Mouse (Mus musculus) bone marrow macrophage, adult 2 months (primary cell): ENCODE measurements at regions not wholly inside any gene's neighbourhood (a gene's known extent, or its start where the extent isn't known, plus 50 kb on each side); places are given as distances from the start of the nearest gene placed in this dataset.

ENCODE experiments used
- H3K27ac ChIP-seq: 2 replicates; pipeline ENCODE4 v1.5.1; 2012; ENCODE audit warnings: low read depth, low read length; ENCODE audit not compliant: insufficient read depth
- H3K4me1 ChIP-seq: 2 replicates; pipeline ENCODE4 v1.6.1; 2012; ENCODE audit warnings: low read length; ENCODE audit not compliant: control insufficient read depth, insufficient read depth
- H3K4me3 ChIP-seq: 2 replicates; pipeline ENCODE4 v1.5.1; 2012; ENCODE audit warnings: mild to moderate bottlenecking, low read length, moderate library complexity; ENCODE audit not compliant: insufficient read depth
- CTCF ChIP-seq: IDR thresholded peaks from 2 replicates; pipeline ENCODE4 v1.5.1; 2012; ENCODE audit warnings: low read depth, mild to moderate bottlenecking, low read length, moderate library complexity
- POLR2A ChIP-seq: IDR thresholded peaks from 2 replicates; pipeline ENCODE4 v1.6.1; 2012; ENCODE audit warnings: mild to moderate bottlenecking, low read depth, low read length, borderline replicate concordance

- no peak overlapping the region for H3K27ac ChIP-seq
- TF ChIP-seq CTCF (no peak), POLR2A (no peak)
- no peaks in the 10 kb centered on the region for H3K4me1 ChIP-seq
- H3K4me3 ChIP-seq = no peak overlapping the region
Observed at GRCm38 (mm10) chr11:45058658-45059057, 441.5 kb downstream of the Ebf1 start.

GRCm38 (mm10) chr11:45066592-45066991, 449.5 kb downstream of the Ebf1 start:
- H3K4me1 ChIP-seq = no peaks in the 10 kb centered on the region
- H3K27ac ChIP-seq = no peak overlapping the region
- no peak for TF ChIP-seq POLR2A
- no peak for TF ChIP-seq CTCF
- no peak overlapping the region for H3K4me3 ChIP-seq

- H3K4me3 ChIP-seq = no peak overlapping the region
- no peak overlapping the region for H3K27ac ChIP-seq
- H3K4me1 ChIP-seq = no peaks in the 10 kb centered on the region
- TF ChIP-seq CTCF (no peak), POLR2A (no peak)
Observed at GRCm38 (mm10) chr11:45070280-45070679, 453.2 kb downstream of the Ebf1 start.

GRCm38 (mm10) chr11:45071195-45071594, 454.1 kb downstream of the Ebf1 start:
- Histone ChIP-seq H3K27ac (no peak overlapping the region), H3K4me1 (no peaks in the 10 kb centered on the region), H3K4me3 (no peak overlapping the region)
- no peak for TF ChIP-seq CTCF
- TF ChIP-seq POLR2A = no peak

- TF ChIP-seq CTCF = no peak
- no peak for TF ChIP-seq POLR2A
- H3K4me3 ChIP-seq = no peak overlapping the region
- no peak overlapping the region for H3K27ac ChIP-seq
- no peaks in the 10 kb centered on the region for H3K4me1 ChIP-seq
Observed at GRCm38 (mm10) chr11:45084506-45085037, 467.5 kb downstream of the Ebf1 start.

GRCm38 (mm10) chr11:45085145-45085544, 468.0 kb downstream of the Ebf1 start:
- Histone ChIP-seq H3K4me1 (no peaks in the 10 kb centered on the region), H3K27ac (no peak overlapping the region)
- no peak for TF ChIP-seq POLR2A
- no peak for TF ChIP-seq CTCF

GRCm38 (mm10) chr11:45087186-45087915, 470.2 kb downstream of the Ebf1 start:
- TF ChIP-seq POLR2A (no peak), CTCF (no peak)
- no peak overlapping the region for H3K27ac ChIP-seq
- no peaks in the 10 kb centered on the region for H3K4me1 ChIP-seq
- H3K4me3 ChIP-seq = no peak overlapping the region

More at GRCm38 (mm10) chr11:45085145-45085544, 468.0 kb downstream of the Ebf1 start:
- no peak overlapping the region for H3K4me3 ChIP-seq

GRCm38 (mm10) chr11:45088286-45088685, 471.2 kb downstream of the Ebf1 start:
- no peak for TF ChIP-seq CTCF
- TF ChIP-seq POLR2A = no peak
- Histone ChIP-seq H3K4me1 (no peaks in the 10 kb centered on the region), H3K27ac (no peak overlapping the region), H3K4me3 (no peak overlapping the region)

- Histone ChIP-seq H3K4me3 (no peak overlapping the region), H3K4me1 (no peaks in the 10 kb centered on the region), H3K27ac (no peak overlapping the region)
- no peak for TF ChIP-seq POLR2A
- TF ChIP-seq CTCF = no peak
Observed at GRCm38 (mm10) chr11:45089561-45089960, 472.4 kb downstream of the Ebf1 start.

- Histone ChIP-seq H3K27ac (no peak overlapping the region), H3K4me1 (no peaks in the 10 kb centered on the region), H3K4me3 (no peak overlapping the region)
- TF ChIP-seq POLR2A (no peak), CTCF (no peak)
Observed at GRCm38 (mm10) chr11:45103498-45104336, 486.6 kb downstream of the Ebf1 start.
